Mouse (Mus musculus) ES-Bruce4 (cell line): ENCODE results near the gene Jdp2.

Source experiments
- CTCF ChIP-seq: IDR thresholded peaks from one replicate; pipeline ENCODE4 v1.8.1; 2011; ENCODE audit warnings: low read depth, low read length
- EP300 ChIP-seq: IDR thresholded peaks from 2 replicates; pipeline ENCODE4 v1.6.1; 2011; ENCODE audit warnings: low read depth, low read length; ENCODE audit not compliant: insufficient read depth

GRCm38 (mm10) chr12:85667071-85667470 is 68.2 kb downstream of the Jdp2 start:
- TF ChIP-seq CTCF (no peak), EP300 (no peak)
